Mouse (Mus musculus) bone marrow, adult 2 months (tissue): ENCODE measurements around the gene Arl4c.

Source experiments
- CTCF ChIP-seq: fragments of 200-500 bp; IDR thresholded peaks from 2 replicates; pipeline ENCODE4 v1.5.1; 2011; ENCODE audit warnings: low read length, control low read depth; ENCODE audit not compliant: control insufficient read depth, insufficient read depth
- POLR2A ChIP-seq: fragments of 200-500 bp; IDR thresholded peaks from 2 replicates; pipeline ENCODE4 v1.6.1; 2011; ENCODE audit warnings: low read depth, mild to moderate bottlenecking, control low read depth, low read length, borderline replicate concordance; ENCODE audit not compliant: control insufficient read depth

GRCm38 (mm10) chr1:88638622-88639021 lies 63.4 kb downstream of the Arl4c start:
- TF ChIP-seq CTCF (no peak), POLR2A (no peak)
